Mouse (Mus musculus): ENCODE measurements at regions not wholly inside any gene's neighbourhood (a gene's known extent, or its start where the extent isn't known, plus 50 kb on each side); places are given as distances from the start of the nearest gene placed in this dataset.

GRCm38 (mm10) chr4:153742241-153742640 is 214.8 kb upstream of the A430005L14Rik start:
- no peaks in the 10 kb centered on the region for H3K4me1 ChIP-seq (ENCODE audit: control insufficient read depth, insufficient read depth, low read length)
- no peak overlapping the region for H3K4me3 ChIP-seq (ENCODE audit: insufficient read depth, low read depth, low read length)
- H3K79me2 ChIP-seq (ENCODE audit: control insufficient read depth, insufficient read depth, low read length): no peaks in the 10 kb centered on the region
- no peaks in the 10 kb centered on the region for H3K27me3 ChIP-seq (ENCODE audit: control insufficient read depth, insufficient read depth, low read length)
- H3K36me3 ChIP-seq (ENCODE audit: control insufficient read depth, insufficient read depth, low read length): no peaks in the 10 kb centered on the region
- no peak overlapping the region for H3K9ac ChIP-seq (ENCODE audit: low read depth, low read length)
- 90% methylated on average over 10 of the region's 10 CpGs for WGBS
- TF ChIP-seq POLR2A (IDR thresholded peaks at IDR 0.05; ENCODE audit: extremely low read depth, insufficient read depth, low read length): no peak
- no peak for TF ChIP-seq CTCF (IDR thresholded peaks at IDR 0.05; ENCODE audit: low read depth, low read length)
- no peak overlapping the region for H3K27ac ChIP-seq (replicated peaks; ENCODE audit: insufficient read depth, low read depth, low read length)
- no peak for DNase-seq (ENCODE audit: extremely low read depth, low read depth, low spot score)

GRCm38 (mm10) chr4:153752791-153753190 is 204.2 kb upstream of the A430005L14Rik start:
- no peak for DNase-seq (ENCODE audit: extremely low read depth, low read depth, low spot score)
- TF ChIP-seq POLR2A (IDR thresholded peaks at IDR 0.05; ENCODE audit: extremely low read depth, insufficient read depth, low read length): no peak
- no peak for TF ChIP-seq CTCF (IDR thresholded peaks at IDR 0.05; ENCODE audit: low read depth, low read length)
- Histone ChIP-seq H3K36me3 (ENCODE audit: control insufficient read depth, insufficient read depth, low read length) (no peaks in the 10 kb centered on the region), H3K79me2 (ENCODE audit: control insufficient read depth, insufficient read depth, low read length) (no peaks in the 10 kb centered on the region), H3K4me1 (ENCODE audit: control insufficient read depth, insufficient read depth, low read length) (no peaks in the 10 kb centered on the region), H3K27ac (replicated peaks; ENCODE audit: insufficient read depth, low read depth, low read length) (no peak overlapping the region), H3K4me3 (ENCODE audit: insufficient read depth, low read depth, low read length) (no peak overlapping the region), H3K27me3 (ENCODE audit: control insufficient read depth, insufficient read depth, low read length) (no peaks in the 10 kb centered on the region), H3K9ac (ENCODE audit: low read depth, low read length) (no peak overlapping the region)
- 76% methylated on average over 6 of the region's 6 CpGs for WGBS

GRCm38 (mm10) chr4:153758323-153758722 is 198.7 kb upstream of the A430005L14Rik start:
- H3K27ac ChIP-seq (replicated peaks; ENCODE audit: insufficient read depth, low read depth, low read length): no peak overlapping the region
- H3K36me3 ChIP-seq (ENCODE audit: control insufficient read depth, insufficient read depth, low read length): no peaks in the 10 kb centered on the region
- WGBS: 87% methylated on average over 6 of the region's 6 CpGs
- H3K9ac ChIP-seq (ENCODE audit: low read depth, low read length): no peak overlapping the region
- DNase-seq (ENCODE audit: extremely low read depth, low read depth, low spot score): no peak
- H3K4me3 ChIP-seq (ENCODE audit: insufficient read depth, low read depth, low read length): no peak overlapping the region
- H3K4me1 ChIP-seq (ENCODE audit: control insufficient read depth, insufficient read depth, low read length): no peaks in the 10 kb centered on the region
- no peaks in the 10 kb centered on the region for H3K79me2 ChIP-seq (ENCODE audit: control insufficient read depth, insufficient read depth, low read length)
- TF ChIP-seq CTCF (IDR thresholded peaks at IDR 0.05; ENCODE audit: low read depth, low read length) (no peak), POLR2A (IDR thresholded peaks at IDR 0.05; ENCODE audit: extremely low read depth, insufficient read depth, low read length) (no peak)
- H3K27me3 ChIP-seq (ENCODE audit: control insufficient read depth, insufficient read depth, low read length): no peaks in the 10 kb centered on the region

GRCm38 (mm10) chr4:153758781-153759180 is 198.3 kb upstream of the A430005L14Rik start:
- no peaks in the 10 kb centered on the region for H3K27me3 ChIP-seq (ENCODE audit: control insufficient read depth, insufficient read depth, low read length)
- 71% methylated on average over 8 of the region's 8 CpGs for WGBS
- no peak overlapping the region for H3K9ac ChIP-seq (ENCODE audit: low read depth, low read length)
- H3K36me3 ChIP-seq (ENCODE audit: control insufficient read depth, insufficient read depth, low read length): no peaks in the 10 kb centered on the region
- no peak overlapping the region for H3K27ac ChIP-seq (replicated peaks; ENCODE audit: insufficient read depth, low read depth, low read length)
- no peak overlapping the region for H3K4me3 ChIP-seq (ENCODE audit: insufficient read depth, low read depth, low read length)
- no peaks in the 10 kb centered on the region for H3K4me1 ChIP-seq (ENCODE audit: control insufficient read depth, insufficient read depth, low read length)
- DNase-seq (ENCODE audit: extremely low read depth, low read depth, low spot score): no peak
- H3K79me2 ChIP-seq (ENCODE audit: control insufficient read depth, insufficient read depth, low read length): no peaks in the 10 kb centered on the region
- TF ChIP-seq POLR2A (IDR thresholded peaks at IDR 0.05; ENCODE audit: extremely low read depth, insufficient read depth, low read length): no peak
- no peak for TF ChIP-seq CTCF (IDR thresholded peaks at IDR 0.05; ENCODE audit: low read depth, low read length)

GRCm38 (mm10) chr4:153760934-153761333 is 196.1 kb upstream of the A430005L14Rik start:
- no peak for TF ChIP-seq CTCF (IDR thresholded peaks at IDR 0.05; ENCODE audit: low read depth, low read length)
- no peak for TF ChIP-seq POLR2A (IDR thresholded peaks at IDR 0.05; ENCODE audit: extremely low read depth, insufficient read depth, low read length)
- DNase-seq (ENCODE audit: extremely low read depth, low read depth, low spot score): no peak
- Histone ChIP-seq H3K36me3 (ENCODE audit: control insufficient read depth, insufficient read depth, low read length) (no peaks in the 10 kb centered on the region), H3K4me1 (ENCODE audit: control insufficient read depth, insufficient read depth, low read length) (no peaks in the 10 kb centered on the region), H3K27ac (replicated peaks; ENCODE audit: insufficient read depth, low read depth, low read length) (no peak overlapping the region), H3K4me3 (ENCODE audit: insufficient read depth, low read depth, low read length) (no peak overlapping the region), H3K79me2 (ENCODE audit: control insufficient read depth, insufficient read depth, low read length) (no peaks in the 10 kb centered on the region), H3K27me3 (ENCODE audit: control insufficient read depth, insufficient read depth, low read length) (no peaks in the 10 kb centered on the region; the same call in 1 of the 2 replicates), H3K9ac (ENCODE audit: low read depth, low read length) (no peak overlapping the region)
- WGBS: 84% methylated on average over 4 of the region's 4 CpGs

- H3K79me2 ChIP-seq (ENCODE audit: control insufficient read depth, insufficient read depth, low read length): no peaks in the 10 kb centered on the region
- H3K4me3 ChIP-seq (ENCODE audit: insufficient read depth, low read depth, low read length): no peak overlapping the region
- WGBS: 83% methylated on average over 10 of the region's 10 CpGs
- no peak overlapping the region for H3K9ac ChIP-seq (ENCODE audit: low read depth, low read length)
- DNase-seq (ENCODE audit: extremely low read depth, low read depth, low spot score): no peak
- no peaks in the 10 kb centered on the region for H3K4me1 ChIP-seq (ENCODE audit: control insufficient read depth, insufficient read depth, low read length)
- no peak overlapping the region for H3K27ac ChIP-seq (replicated peaks; ENCODE audit: insufficient read depth, low read depth, low read length)
- TF ChIP-seq CTCF (IDR thresholded peaks at IDR 0.05; ENCODE audit: low read depth, low read length) (no peak), POLR2A (IDR thresholded peaks at IDR 0.05; ENCODE audit: extremely low read depth, insufficient read depth, low read length) (no peak)
- H3K36me3 ChIP-seq (ENCODE audit: control insufficient read depth, insufficient read depth, low read length): no peaks in the 10 kb centered on the region
- H3K27me3 ChIP-seq (ENCODE audit: control insufficient read depth, insufficient read depth, low read length): no peaks in the 10 kb centered on the region; the same call in 1 of the 2 replicates
Observed at GRCm38 (mm10) chr4:153763413-153763812, 193.6 kb upstream of the A430005L14Rik start.

All from liver, adult 2 months (tissue).